Mouse (Mus musculus) embryonic facial prominence, embryonic 13.5 days (tissue): ENCODE results near the gene Casp2. TPM values are rescaled to one million over a fixed set of nuclear protein-coding genes. Genes with fewer than 3 reads are reported as not detected.

Source experiments
- ATAC-seq: fragments of 200-750 bp; cut with Nextera tagmentation; 2 replicates; pipeline ENCODE4 v1.8.0; 2017; ENCODE audit warnings: low read depth; ENCODE audit not compliant: insufficient number of reproducible peaks, insufficient read depth, low FRiP score, low TSS enrichment
- H3K27ac ChIP-seq: fragments of 300-500 bp; sonication (generic); 2 replicates; pipeline ENCODE4 v1.5.1; 2015; ENCODE audit warnings: moderate library complexity, mild to moderate bottlenecking, inconsistent platforms
- H3K27me3 ChIP-seq: fragments of 300-500 bp; sonication (generic); 2 replicates; pipeline ENCODE4 v1.6.1; 2015; ENCODE audit warnings: mild to moderate bottlenecking, inconsistent platforms
- H3K36me3 ChIP-seq: fragments of 300-500 bp; sonication (generic); 2 replicates; pipeline ENCODE4 v1.6.1; 2015; ENCODE audit warnings: mild to moderate bottlenecking, inconsistent platforms
- H3K4me1 ChIP-seq: fragments of 300-500 bp; sonication (generic); 2 replicates; pipeline ENCODE4 v1.6.1; 2015; ENCODE audit warnings: inconsistent platforms
- H3K4me2 ChIP-seq: fragments of 300-500 bp; sonication (generic); 2 replicates; pipeline ENCODE4 v1.6.1; 2015; ENCODE audit warnings: moderate library complexity, mild to moderate bottlenecking, inconsistent platforms
- H3K4me3 ChIP-seq: fragments of 300-500 bp; sonication (generic); 2 replicates; pipeline ENCODE4 v1.5.1; 2015; ENCODE audit warnings: mild to moderate bottlenecking, inconsistent platforms
- H3K9ac ChIP-seq: fragments of 300-500 bp; sonication (generic); 2 replicates; pipeline ENCODE4 v1.6.1; 2015; ENCODE audit warnings: mild to moderate bottlenecking, inconsistent platforms
- H3K9me3 ChIP-seq: fragments of 300-500 bp; sonication (generic); 2 replicates; pipeline ENCODE4 v1.6.1; 2016; ENCODE audit warnings: inconsistent platforms
- WGBS: fragments of 180-500 bp; shearing (Covaris S2); methylation state at CpG from one replicate; pipeline ENCODE4 v1.1.7; 2015; ENCODE audit warnings: mixed read lengths; 5-methylcytosine and 5-hydroxymethylcytosine counted together
- polyA plus RNA-seq: library from polyadenylated mRNA; unstranded; fragments of >200 nt; fragmentation: Nextera tagmentation; extraction: Ambion mirVana; gene quantifications from 2 replicates; pipeline ENCODE4 v1.2.1, GENCODE M21; 2015

Casp2 gene
- polyA plus RNA-seq, 1 experiment from 2014 or later, result 59.5 TPM

DNA sequence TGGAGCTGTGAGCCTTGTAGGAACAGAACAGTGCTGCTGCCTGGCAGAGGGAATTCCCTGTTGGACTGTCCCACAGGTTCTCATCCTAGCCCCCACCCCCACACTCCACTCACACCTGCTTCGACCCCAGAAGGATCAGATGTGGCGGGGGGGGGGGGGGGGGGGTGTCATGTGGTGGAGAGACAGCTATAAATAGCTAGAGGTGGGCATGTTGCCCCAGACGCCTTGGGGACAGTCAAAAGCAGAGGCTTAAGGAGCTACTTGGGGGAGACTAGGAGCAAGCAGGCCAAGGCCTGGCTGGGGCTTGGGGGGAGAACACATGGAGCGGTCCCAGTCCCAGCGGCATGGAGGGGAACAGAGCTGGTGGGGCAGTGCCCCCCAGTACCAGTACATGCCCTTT is 21.7 kb downstream of the Casp2 start, which contains the start of gene Clcn1:
Clcn1 (plus strand) TSS at position 238 of the 400 bp plus-strand sequence.
- Histone ChIP-seq H3K36me3 (peaks cover 32% of the 10 kb centered on the region), H3K4me1 (no peaks in the 10 kb centered on the region), H3K4me3 (no peak within 1 kb of the TSS), H3K27ac (no peak within 1 kb of the TSS), H3K9me3 (no peaks in the 10 kb centered on the region), H3K27me3 (no peaks in the 10 kb centered on the region), H3K4me2 (no peak within 1 kb of the TSS), H3K9ac (no peak within 1 kb of the TSS)
- ATAC-seq, result no peak
- 63% methylated on average over 4 of the region's 5 CpGs for WGBS

DNA sequence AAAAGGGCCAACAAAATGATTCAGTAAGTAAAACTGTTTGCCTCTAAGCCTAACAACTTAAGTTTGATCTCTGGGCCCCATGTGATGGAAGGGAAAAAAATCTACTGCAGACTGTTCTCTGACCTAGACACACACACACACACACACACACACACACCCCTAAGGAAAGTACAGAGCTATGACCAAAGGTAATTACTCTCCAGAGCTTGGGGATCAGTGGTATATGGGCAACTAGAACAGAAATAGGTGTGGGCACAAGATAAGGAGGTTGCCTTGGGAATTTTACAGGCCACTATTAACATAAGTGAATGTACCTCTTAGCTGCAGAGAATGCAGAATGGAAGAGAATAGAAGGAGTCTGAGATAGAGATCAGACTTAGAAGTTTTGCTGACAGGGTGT is 22.8 kb downstream of the Casp2 start:
- H3K9ac ChIP-seq, result no peak overlapping the region
- peaks cover 21% of the 10 kb centered on the region for H3K36me3 ChIP-seq
- no peaks in the 10 kb centered on the region for H3K27me3 ChIP-seq
- ATAC-seq, result no peak
- no peak overlapping the region for H3K4me3 ChIP-seq
- H3K27ac ChIP-seq, result no peak overlapping the region
- H3K4me1 ChIP-seq, result no peaks in the 10 kb centered on the region
- no peak overlapping the region for H3K4me2 ChIP-seq
- H3K9me3 ChIP-seq, result no peaks in the 10 kb centered on the region

DNA sequence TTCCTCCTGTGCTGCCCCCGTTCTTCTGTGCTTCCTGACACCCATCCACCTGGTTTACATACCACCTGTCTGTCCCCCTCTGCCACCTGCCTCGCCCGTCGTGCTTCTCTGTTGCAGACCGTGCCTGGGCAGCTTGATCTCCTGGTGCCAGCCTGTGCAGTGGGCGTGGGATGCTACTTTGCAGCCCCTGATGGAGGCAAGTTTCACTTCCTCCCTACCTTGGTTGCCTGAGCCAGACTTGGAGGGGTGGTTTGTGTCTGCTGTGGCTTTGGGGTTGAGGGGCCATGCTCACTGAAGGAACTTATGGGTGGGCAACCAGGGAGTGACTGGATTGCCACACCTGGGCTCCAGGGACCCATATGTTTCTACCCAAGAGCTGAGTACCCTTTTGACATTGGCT is 28.5 kb downstream of the Casp2 start:
- Histone ChIP-seq H3K4me3 (no peak overlapping the region), H3K9ac (no peak overlapping the region), H3K27me3 (no peaks in the 10 kb centered on the region), H3K36me3 (no peaks in the 10 kb centered on the region), H3K27ac (no peak overlapping the region), H3K9me3 (no peaks in the 10 kb centered on the region), H3K4me1 (no peaks in the 10 kb centered on the region), H3K4me2 (no peak overlapping the region)
- no peak for ATAC-seq
- WGBS, result 89% methylated on average over 6 of the region's 6 CpGs

DNA sequence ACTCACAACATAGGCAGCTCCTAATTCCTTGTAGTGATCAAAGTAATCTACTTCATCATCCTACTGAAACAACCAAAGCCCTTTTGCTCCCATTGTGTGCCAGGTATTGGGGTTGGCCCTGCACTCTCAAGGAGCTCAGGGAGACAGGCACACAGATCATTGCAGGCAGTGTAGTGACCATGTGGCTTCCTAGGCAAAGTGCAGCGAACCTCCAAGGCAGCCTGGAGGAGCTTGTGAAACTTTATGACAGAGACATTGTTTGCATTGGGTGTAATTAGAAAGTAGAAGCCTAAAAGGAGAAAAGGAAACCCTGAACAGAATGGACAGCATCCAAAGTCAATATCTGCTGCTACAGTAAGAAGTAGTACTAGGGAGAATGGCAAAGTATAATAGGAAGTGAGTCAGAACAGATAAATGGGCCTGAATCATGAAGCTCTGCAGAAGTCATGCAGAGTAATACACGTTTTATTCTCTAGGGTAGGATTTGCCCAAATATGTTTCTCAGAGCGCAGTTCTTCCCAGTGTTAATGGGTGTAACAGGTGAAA is 30.8 kb downstream of the Casp2 start:
- H3K4me1 ChIP-seq, result no peaks in the 10 kb centered on the region
- H3K9ac ChIP-seq, result no peak overlapping the region
- H3K27me3 ChIP-seq, result no peaks in the 10 kb centered on the region
- no peak overlapping the region for H3K27ac ChIP-seq
- no peak for ATAC-seq
- H3K4me3 ChIP-seq, result no peak overlapping the region
- WGBS, result 79% methylated on average over 3 of the region's 3 CpGs
- 0 out of 2 replicates have a peak, but pooled peaks cover 3% of the 10 kb centered on the region for H3K36me3 ChIP-seq
- no peaks in the 10 kb centered on the region for H3K9me3 ChIP-seq
- H3K4me2 ChIP-seq, result no peak overlapping the region

DNA sequence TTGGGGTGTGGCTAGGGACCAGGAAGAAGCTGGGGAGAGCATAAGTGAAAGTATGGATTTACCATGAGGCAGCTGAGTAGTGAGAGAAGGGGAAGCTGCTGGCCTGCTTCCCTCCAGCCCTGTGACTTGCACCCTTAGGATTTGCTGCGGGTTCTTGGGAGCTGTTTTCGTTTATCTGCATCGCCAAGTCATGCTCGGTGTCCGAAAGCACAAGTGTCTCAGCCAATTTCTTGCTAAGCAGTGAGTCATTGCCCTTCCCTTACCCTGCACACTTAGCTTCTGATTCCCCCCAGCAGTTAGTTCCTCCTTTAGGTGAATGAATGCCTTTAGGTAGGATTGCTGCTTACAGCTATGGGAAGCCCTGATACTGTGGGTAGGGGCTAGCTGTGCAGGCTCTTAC is 34.6 kb downstream of the Casp2 start:
- 88% methylated on average over 5 of the region's 5 CpGs for WGBS
- H3K36me3 ChIP-seq, result 0 out of 2 replicates have a peak, but pooled peaks cover 3% of the 10 kb centered on the region
- no peak overlapping the region for H3K4me3 ChIP-seq
- no peaks in the 10 kb centered on the region for H3K9me3 ChIP-seq
- no peak overlapping the region for H3K27ac ChIP-seq
- no peaks in the 10 kb centered on the region for H3K4me1 ChIP-seq
- no peak overlapping the region for H3K4me2 ChIP-seq
- H3K27me3 ChIP-seq, result no peaks in the 10 kb centered on the region
- no peak overlapping the region for H3K9ac ChIP-seq
- no peak for ATAC-seq

DNA sequence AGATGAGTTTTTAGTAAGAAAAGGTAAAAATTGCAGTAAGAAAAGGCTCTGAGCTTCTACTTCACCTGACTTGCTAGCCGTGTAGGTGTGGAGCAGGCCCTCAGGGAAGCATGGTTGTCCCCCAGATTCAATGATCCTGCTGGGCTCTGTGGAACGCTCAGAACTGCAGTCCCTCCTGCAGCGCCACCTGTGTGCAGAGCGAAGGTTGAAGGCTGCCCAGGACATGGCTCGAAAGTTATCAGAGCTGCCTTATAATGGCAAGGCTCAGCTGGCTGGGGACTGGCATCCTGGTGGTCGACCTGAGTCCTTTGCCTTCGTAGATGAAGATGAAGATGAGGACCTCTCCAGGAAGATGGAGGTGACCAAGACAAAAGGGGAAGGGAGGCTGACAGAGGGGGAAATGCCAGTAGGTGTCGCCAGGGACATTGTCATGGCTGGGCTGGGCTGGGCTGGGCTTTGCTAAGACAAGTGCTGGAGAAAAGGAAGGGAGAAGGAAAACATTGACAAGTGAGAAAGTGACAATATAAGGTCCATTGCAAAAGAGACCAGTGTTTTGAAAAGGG is 45.1 kb downstream of the Casp2 start:
- Histone ChIP-seq H3K4me2 (no peak overlapping the region), H3K36me3 (no peaks in the 10 kb centered on the region), H3K9me3 (no peaks in the 10 kb centered on the region), H3K9ac (no peak overlapping the region), H3K4me3 (no peak overlapping the region), H3K27me3 (no peaks in the 10 kb centered on the region), H3K4me1 (no peaks in the 10 kb centered on the region), H3K27ac (no peak overlapping the region)
- ATAC-seq, result no peak
- WGBS, result 50% methylated on average over 8 of the region's 8 CpGs

DNA sequence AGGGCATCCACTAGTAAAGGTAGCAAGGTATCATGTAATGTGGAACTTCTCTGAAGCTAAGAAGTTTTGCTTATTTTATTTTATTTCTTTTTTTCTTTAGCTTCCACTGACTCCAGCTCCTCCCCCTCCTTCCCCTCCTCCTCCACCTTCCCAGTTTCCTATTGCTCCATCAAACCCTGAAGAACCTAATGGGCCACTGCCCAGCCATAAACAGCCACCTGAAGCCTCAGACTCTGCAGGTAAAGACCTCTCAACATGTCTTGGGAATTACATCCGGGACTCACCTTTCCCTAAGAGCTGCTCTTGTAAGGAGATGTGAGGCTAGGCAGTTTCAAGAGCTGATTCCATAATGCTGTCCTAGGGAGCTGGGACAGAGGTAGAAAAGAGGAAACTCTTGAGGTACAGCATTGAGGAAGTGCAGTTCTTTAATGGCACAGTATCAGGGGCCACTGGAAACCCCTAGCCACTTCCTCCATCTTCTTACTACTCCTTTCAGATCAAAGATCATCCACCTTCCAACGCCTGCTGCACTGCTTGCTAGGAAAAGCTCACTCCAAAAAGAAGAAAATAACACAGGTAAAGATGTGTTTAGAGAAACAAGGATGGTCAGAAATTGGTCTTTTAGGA is 45.8 kb downstream of the Casp2 start:
- WGBS, result 86% methylated on average over 2 of the region's 2 CpGs
- ATAC-seq, result no peak
- no peaks in the 10 kb centered on the region for H3K4me1 ChIP-seq
- no peaks in the 10 kb centered on the region for H3K36me3 ChIP-seq
- H3K4me3 ChIP-seq, result no peak overlapping the region
- H3K9ac ChIP-seq, result no peak overlapping the region
- no peak overlapping the region for H3K4me2 ChIP-seq
- H3K9me3 ChIP-seq, result no peaks in the 10 kb centered on the region
- no peak overlapping the region for H3K27ac ChIP-seq
- no peaks in the 10 kb centered on the region for H3K27me3 ChIP-seq

DNA sequence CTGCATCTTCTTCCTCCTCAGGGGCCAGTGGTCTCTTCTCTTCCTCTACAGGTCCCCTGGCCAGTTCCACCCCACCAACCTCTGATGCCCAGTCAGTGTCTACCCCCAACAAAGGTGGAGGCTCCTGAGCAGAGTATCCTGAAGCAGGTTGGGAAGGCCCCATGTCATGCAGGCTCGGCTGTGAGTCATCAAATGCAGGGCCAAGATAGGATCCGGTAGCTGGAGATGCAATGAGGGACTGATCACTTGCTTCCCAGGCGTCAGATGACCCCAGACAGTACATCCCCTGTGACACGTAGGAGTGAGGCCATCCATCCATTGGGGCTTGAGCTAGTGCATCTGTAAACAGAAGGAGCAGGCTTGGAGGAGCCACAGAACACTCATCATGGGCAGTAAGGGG is 53.5 kb downstream of the Casp2 start:
- H3K36me3 ChIP-seq, result peaks cover 15% of the 10 kb centered on the region; the same call in 1 of the 2 replicates
- no peaks in the 10 kb centered on the region for H3K9me3 ChIP-seq
- H3K9ac ChIP-seq, result no peak overlapping the region
- no peak for ATAC-seq
- no peak overlapping the region for H3K4me2 ChIP-seq
- H3K4me1 ChIP-seq, result peaks cover 10% of the 10 kb centered on the region
- H3K27me3 ChIP-seq, result peaks cover 24% of the 10 kb centered on the region
- H3K4me3 ChIP-seq, result no peak overlapping the region
- no peak overlapping the region for H3K27ac ChIP-seq
- WGBS, result 84% methylated on average over 4 of the region's 4 CpGs

DNA sequence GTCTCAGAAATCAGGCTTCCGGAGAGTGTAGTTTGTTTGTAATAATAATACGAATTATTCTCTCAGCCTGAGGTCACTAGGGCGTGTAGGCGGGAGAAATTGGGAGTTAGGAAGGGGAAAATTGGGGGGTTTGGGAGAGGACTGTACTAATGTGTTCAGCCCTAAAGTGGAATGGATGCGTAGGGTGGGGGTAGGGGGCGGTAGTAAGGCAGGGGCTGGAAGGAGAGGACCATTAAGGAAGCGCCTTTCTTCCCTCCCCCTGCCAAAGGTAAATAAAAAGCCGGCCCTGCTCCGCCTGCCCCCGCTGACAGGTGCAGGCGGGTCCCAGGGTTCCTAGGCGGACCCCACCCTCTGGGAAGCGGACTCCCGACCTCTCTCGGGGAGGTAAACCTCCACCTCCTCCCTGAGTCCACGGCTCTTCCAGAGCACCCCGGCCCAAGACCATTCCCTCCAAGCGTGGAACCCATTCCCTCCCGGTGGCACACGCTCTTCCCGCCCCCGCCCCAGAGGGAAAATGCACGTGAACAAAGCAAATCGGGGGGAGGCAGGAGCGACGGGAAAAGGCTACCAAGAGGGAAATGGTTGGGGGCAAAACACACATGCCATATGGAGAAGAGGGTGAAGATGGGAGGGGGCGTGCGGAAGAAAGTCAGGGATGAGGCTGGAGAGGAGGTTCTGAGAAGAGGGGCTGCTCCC is 58.7 kb downstream of the Casp2 start:
- WGBS, result under 1% methylated on average over 28 of the region's 28 CpGs

DNA sequence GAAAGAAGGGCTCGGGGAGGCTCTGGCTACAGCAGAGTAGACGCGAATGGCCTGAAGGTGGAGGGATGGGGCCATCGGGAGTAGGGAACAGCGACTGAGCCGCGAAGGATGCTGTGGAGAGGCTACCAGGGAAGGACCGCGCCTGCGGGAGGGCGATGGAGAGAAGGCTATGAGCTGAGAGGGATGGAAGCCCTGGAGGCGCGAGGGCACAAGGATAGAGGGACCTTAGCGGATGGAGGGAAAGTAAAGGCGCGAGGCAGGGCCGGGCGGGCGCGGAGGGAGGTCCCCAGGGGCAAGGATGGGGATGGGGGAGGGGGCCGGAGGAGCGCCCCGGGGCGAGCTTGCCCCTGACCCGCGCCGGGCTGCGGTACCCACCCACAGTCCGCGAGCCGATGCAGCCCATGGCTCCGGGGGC is 59.3 kb downstream of the Casp2 start:
- Histone ChIP-seq H3K9me3 (no peaks in the 10 kb centered on the region), H3K36me3 (no peaks in the 10 kb centered on the region), H3K4me3 (peak overlapping the region; percentile 65), H3K27ac (no peak overlapping the region), H3K9ac (peak overlapping the region; percentile 74), H3K4me1 (peaks cover 18% of the 10 kb centered on the region), H3K4me2 (peak overlapping the region; percentile 94), H3K27me3 (peaks cover 34% of the 10 kb centered on the region)
- 0% methylated on average over 27 of the region's 32 CpGs for WGBS
- ATAC-seq, result 0 out of 2 replicates have a peak, but pooled peaks have one; percentile 44

More for the DNA sequence above, 58.7 kb downstream of the Casp2 start:
- H3K4me1 ChIP-seq, result peaks cover 18% of the 10 kb centered on the region
- peak overlapping the region; percentile 94 for H3K4me2 ChIP-seq
- H3K27me3 ChIP-seq, result peaks cover 34% of the 10 kb centered on the region
- H3K9me3 ChIP-seq, result no peaks in the 10 kb centered on the region
- H3K27ac ChIP-seq, result no peak overlapping the region
- H3K36me3 ChIP-seq, result 0 out of 2 replicates have a peak, but pooled peaks cover 2% of the 10 kb centered on the region
- peak overlapping the region; percentile 74 for H3K9ac ChIP-seq
- ATAC-seq, result 0 out of 2 replicates have a peak, but pooled peaks have one; percentile 39
- H3K4me3 ChIP-seq, result peak overlapping the region; percentile 65

DNA sequence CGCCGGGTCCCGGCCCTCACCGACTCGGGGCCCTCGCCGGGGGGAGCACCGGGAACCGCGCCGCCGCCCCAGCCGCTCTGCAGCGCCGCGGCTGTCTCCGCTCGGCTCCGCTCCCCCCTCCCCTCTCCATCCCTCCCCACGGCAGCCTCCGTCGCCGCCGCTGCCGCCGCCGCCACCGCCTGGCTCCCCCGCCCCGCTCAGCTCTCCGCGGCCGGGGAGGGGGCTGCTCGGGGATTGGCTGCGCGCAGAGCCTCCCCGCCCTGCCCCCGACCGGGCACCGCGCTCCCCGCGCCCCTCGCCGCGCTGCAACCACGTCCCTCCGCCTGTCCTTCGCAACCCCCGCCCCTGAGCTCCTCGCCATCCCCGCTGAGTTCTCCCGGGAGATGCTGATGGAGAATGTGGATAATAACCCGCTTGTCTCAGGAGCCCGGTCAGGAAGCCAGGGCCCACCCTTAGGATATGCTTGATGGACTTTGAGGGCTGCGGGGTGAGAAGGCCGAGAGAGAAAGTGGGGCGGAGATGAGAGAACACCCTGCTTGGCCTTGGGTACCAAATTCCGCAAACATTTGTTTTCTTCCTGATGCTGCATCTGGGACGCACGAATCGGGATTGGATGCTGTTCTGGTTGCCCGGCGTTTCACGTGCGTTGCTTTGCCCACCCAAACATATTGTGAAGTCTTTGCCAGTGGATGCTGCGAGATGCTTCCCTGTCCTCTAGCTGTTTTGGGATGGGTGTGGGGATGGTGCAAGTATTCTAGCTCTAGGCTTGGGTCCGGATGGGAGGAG is 59.9 kb downstream of the Casp2 start, which contains the start of gene Fam131b:
Fam131b (minus strand) TSS at position 162 of the 786 bp plus-strand sequence.
- Histone ChIP-seq H3K27me3 (peaks cover 34% of the 10 kb centered on the region), H3K9me3 (no peaks in the 10 kb centered on the region), H3K4me1 (peaks cover 18% of the 10 kb centered on the region), H3K36me3 (no peaks in the 10 kb centered on the region), H3K27ac (no peak within 1 kb of the TSS), H3K4me2 (peak within 1 kb of the TSS; percentile 94), H3K9ac (peak within 1 kb of the TSS; percentile 74), H3K4me3 (peak within 1 kb of the TSS; percentile 65)
- under 1% methylated on average over 34 of the region's 68 CpGs for WGBS
- peak; percentile 79 for ATAC-seq
